Mouse (Mus musculus): ENCODE measurements around the gene Enox1.

DNA sequence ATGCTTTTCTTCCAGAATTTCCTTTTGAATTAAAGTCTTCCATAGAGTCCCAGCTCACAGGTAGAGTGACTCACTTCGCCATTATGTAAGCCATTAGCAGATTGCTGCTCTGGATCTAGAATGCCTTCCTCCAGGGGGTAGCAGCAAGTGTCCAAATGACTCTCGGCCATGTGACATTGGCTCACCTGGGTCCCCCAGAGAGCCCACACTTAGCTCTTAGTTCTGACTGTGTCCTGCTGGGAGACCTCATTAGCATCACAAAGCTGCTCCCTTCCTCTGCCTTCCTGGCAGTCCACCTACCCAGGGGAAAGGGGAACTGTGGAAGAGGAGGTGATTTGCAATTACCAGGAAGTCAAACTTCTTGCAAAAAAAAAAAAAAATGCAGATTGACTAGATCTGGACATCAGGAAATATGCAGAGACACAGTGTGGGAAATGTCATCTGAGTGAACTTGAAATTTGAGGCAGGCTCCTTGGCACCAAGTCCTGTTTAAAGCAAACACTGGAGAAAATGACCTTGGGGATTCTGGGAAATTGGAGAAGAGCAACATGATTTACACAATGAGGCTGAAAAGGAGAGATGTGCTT lies 94.2 kb downstream of the Enox1 start:
- TF ChIP-seq CTCF (IDR thresholded peaks at IDR 0.05) (no peak), POLR2A (IDR thresholded peaks at IDR 0.05; ENCODE audit: insufficient read depth, low read depth, low read length) (no peak), EP300 (IDR thresholded peaks at IDR 0.05; ENCODE audit: insufficient read depth, low read depth, low read length) (no peak)
